Mouse (Mus musculus) adrenal gland (tissue): Measurements from ENCODE around the gene Ttf2.

ENCODE experiments used
- intact Hi-C: fragments of 180-260 bp; cut with DNase I; formaldehyde crosslinking; loops from one replicate; pipeline ENCODE4 v1.15.1; 2025

The Ttf2 gene

GRCm38 (mm10) chr3:100916844-100917243 is 52.6 kb downstream of the Ttf2 start:
- intact Hi-C loops, result no loop called here

- intact Hi-C loops, result no loop called here
Measured at GRCm38 (mm10) chr3:100911498-100912213, 57.8 kb downstream of the Ttf2 start.

GRCm38 (mm10) chr3:100911026-100911425 is 58.4 kb downstream of the Ttf2 start:
- intact Hi-C loops, result no loop called here

- intact Hi-C loops, result no loop called here
Measured at GRCm38 (mm10) chr3:100910621-100911020, 58.8 kb downstream of the Ttf2 start.

GRCm38 (mm10) chr3:100908594-100908993 is 60.9 kb downstream of the Ttf2 start:
- intact Hi-C loops, result no loop called here

- intact Hi-C loops, result loop anchor here (2.0 kb wide), 1 partner anchor 138 kb away; no protein-coding TSS in a partner anchor
Measured at GRCm38 (mm10) chr3:100906916-100907315, 62.5 kb downstream of the Ttf2 start.

- intact Hi-C loops, result loop anchor here (2.0 kb wide), 1 partner anchor 137 kb away; no protein-coding TSS in a partner anchor
Measured at GRCm38 (mm10) chr3:100906128-100906527, 63.3 kb downstream of the Ttf2 start.

- intact Hi-C loops, result no loop called here
Measured at GRCm38 (mm10) chr3:100895500-100895899, 74.0 kb downstream of the Ttf2 start.

- intact Hi-C loops, result no loop called here
Measured at GRCm38 (mm10) chr3:100892383-100893335, 76.8 kb downstream of the Ttf2 start.

GRCm38 (mm10) chr3:100890406-100890805 is 79.1 kb downstream of the Ttf2 start:
- intact Hi-C loops, result no loop called here

- intact Hi-C loops, result no loop called here
Measured at GRCm38 (mm10) chr3:100889234-100889633, 80.2 kb downstream of the Ttf2 start.
